Mouse (Mus musculus): ENCODE data around the gene Trpm3. TPM values are rescaled to one million over a fixed set of nuclear protein-coding genes. Genes with fewer than 3 reads are reported as not detected.

The Trpm3 gene
- polyA plus RNA-seq, 1 experiment from 2014 or later: 6.0 TPM

DNA sequence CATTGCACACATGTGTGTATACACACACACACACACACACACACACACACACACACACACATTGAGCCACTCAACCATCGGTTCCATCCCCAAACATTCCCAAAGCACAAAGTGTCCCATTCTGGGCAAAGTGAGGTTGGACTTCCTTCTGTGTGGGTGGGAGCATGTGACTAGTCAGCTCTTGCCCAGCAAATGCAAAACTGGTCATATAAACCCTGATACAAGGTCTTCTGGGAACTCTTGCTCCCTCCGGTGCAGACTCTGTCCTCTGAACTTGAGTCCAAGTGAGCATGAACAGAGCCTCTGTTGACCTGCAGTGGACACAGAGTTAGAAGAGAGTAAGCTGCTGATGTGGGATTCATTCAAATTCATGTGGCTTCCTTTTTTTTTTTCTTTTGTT lies 899.5 kb downstream of the Trpm3 start:
- no peaks in the 10 kb centered on the region for H3K9me3 ChIP-seq
- no peak overlapping the region for H3K4me3 ChIP-seq
- H3K4me1 ChIP-seq: peaks cover 3% of the 10 kb centered on the region; the same call in 1 of the 2 replicates
- WGBS: 92% methylated on average over 2 of the region's 2 CpGs
- no peaks in the 10 kb centered on the region for H3K36me3 ChIP-seq (replicated peaks)
- no peak for DNase-seq (ENCODE audit: extremely low spot score, low spot score)
- H3K27ac ChIP-seq: no peak overlapping the region
- H3K27me3 ChIP-seq (ENCODE audit: poor library complexity, severe bottlenecking): no peaks in the 10 kb centered on the region

DNA sequence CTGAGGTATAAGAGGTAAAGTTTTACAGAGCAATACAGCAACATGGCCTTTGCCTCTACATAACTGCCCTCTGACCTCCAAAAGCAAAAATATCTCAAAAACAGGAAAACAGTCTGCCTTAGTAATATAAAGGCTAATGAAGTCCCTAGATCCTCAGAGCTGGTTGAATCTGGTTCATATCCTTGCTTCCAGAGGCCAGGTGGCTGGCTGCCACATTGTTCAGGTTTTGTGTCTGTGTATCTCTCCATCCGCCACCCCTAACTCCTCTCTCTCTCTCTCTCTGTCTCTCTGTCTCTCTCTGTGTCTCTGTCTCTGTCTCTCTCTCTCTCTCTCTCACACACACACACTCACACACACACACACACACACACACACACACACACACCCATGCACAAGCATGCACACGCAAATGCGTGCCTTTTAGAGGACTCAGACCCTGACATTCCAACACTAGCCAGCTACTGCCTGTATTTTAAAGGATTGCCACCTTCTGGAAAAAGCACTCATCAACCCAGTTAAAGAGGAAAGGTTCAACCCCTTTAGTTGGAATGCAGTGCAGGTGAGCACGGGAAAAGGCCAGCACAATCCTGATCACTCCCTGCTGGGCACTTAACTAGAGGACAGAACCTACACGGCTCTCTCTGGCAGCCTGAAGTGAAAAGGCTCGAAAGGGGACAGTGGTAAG lies 902.8 kb downstream of the Trpm3 start:
- H3K4me3 ChIP-seq: no peak overlapping the region
- H3K4me1 ChIP-seq: peaks cover 3% of the 10 kb centered on the region; the same call in 1 of the 2 replicates
- WGBS: 62% methylated on average over 6 of the region's 6 CpGs
- no peak for DNase-seq (ENCODE audit: extremely low spot score, low spot score)
- no peak overlapping the region for H3K27ac ChIP-seq
- no peaks in the 10 kb centered on the region for H3K36me3 ChIP-seq (replicated peaks)
- H3K9me3 ChIP-seq: no peaks in the 10 kb centered on the region
- H3K27me3 ChIP-seq (ENCODE audit: poor library complexity, severe bottlenecking): no peaks in the 10 kb centered on the region

DNA sequence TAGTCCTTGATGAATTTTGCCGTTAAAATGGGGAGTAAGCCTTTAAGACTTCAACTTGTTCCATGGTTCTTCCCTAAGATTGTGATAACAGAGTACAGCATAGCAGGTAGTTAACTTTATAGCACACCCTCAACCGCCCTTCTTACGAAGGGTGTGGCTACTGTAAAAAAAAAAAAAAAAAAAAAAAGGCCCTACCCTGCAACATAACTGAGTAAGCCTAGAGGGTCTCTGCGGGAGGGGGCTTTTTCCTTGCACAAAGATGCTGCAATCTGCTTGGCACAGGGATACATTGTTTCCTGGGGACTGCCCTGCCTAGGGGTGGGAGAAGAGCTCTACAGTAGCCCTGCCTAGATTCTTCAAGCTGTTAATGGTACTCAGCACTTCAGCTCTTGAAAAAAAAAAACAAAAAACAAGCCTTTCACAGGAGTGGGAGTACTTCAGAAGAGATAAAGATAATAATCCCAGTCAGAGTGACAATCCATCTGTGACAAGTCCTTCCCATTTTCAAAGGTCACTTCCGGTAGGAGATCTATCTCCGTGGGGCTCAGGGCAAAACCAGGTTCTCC lies 903.4 kb downstream of the Trpm3 start:
- WGBS: 73% methylated on average over 6 of the region's 6 CpGs
- no peak for DNase-seq (ENCODE audit: extremely low spot score, low spot score)

DNA sequence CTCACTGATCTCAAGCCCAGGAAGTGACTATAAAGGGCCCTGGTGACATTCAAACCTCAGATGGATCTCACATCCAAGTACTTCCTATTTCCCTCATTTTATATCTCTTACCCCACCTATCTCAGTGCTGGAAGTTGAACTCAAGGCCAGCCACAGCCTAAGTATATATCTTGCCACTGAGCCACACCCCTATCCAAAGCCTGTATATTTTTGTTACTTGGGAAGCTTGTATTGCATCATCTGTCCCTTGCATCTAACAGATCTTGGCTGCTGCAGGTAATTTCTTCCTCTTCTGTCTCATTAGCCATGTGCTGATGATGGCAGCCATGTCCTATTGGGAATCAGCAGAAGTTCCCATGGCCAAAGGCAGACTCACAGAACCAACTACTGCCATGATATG lies 904.9 kb downstream of the Trpm3 start:
- Histone ChIP-seq H3K27ac (no peak overlapping the region), H3K9me3 (no peaks in the 10 kb centered on the region), H3K36me3 (replicated peaks) (no peaks in the 10 kb centered on the region), H3K27me3 (ENCODE audit: poor library complexity, severe bottlenecking) (no peaks in the 10 kb centered on the region), H3K4me3 (no peak overlapping the region), H3K4me1 (no peaks in the 10 kb centered on the region)
- no peak for DNase-seq (ENCODE audit: extremely low spot score, low spot score)

More for the DNA sequence above, 903.4 kb downstream of the Trpm3 start:
- Histone ChIP-seq H3K4me1 (no peaks in the 10 kb centered on the region), H3K27ac (no peak overlapping the region), H3K36me3 (replicated peaks) (no peaks in the 10 kb centered on the region), H3K27me3 (ENCODE audit: poor library complexity, severe bottlenecking) (no peaks in the 10 kb centered on the region), H3K4me3 (no peak overlapping the region), H3K9me3 (no peaks in the 10 kb centered on the region)

MicroRNAs within 50 kb of the gene (microRNA counts, 519-probe panel; counts per million panel counts)
- microRNA mmu-miR-204: 4,875 counts per million, percentile 83 among the panel's probes with 10 or more counts

Small RNA genes lying within 50 kb of the gene (microRNA-seq; reads per million reads assigned to microRNA genes)
- gene Mir204: 484 reads per million, percentile 66 among the genes with 10 or more reads in this experiment
